Mouse (Mus musculus) kidney, adult 8-10 months (tissue): ENCODE measurements around the gene Cplx2.

Experiments used
- DNase-seq, 2 experiments: peaks; one replicate each; pipeline ENCODE4 v3.0.0; 2022

The Cplx2 gene

DNA sequence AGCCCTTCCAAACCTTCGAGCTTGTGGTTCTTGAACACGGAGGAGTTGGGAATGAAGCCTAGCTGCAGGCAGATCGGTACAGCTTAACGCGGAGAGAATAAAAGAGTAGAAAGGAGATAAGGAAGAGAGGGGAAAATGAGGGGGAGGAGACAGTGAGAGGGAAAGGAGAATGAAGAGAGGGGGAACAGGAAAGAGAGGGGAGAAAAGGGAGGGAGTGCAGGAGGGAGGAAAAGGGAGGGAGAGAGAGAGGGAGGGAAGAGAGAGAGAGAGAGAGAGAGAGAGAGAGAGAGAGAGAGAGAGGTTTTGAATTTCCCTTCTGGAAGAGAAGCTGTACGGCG lies at the start of gene Cplx2:
Gene Cplx2, plus strand, starts transcription at position 301 of the 338 bp plus-strand sequence.
- DNase-seq: no peak

DNA sequence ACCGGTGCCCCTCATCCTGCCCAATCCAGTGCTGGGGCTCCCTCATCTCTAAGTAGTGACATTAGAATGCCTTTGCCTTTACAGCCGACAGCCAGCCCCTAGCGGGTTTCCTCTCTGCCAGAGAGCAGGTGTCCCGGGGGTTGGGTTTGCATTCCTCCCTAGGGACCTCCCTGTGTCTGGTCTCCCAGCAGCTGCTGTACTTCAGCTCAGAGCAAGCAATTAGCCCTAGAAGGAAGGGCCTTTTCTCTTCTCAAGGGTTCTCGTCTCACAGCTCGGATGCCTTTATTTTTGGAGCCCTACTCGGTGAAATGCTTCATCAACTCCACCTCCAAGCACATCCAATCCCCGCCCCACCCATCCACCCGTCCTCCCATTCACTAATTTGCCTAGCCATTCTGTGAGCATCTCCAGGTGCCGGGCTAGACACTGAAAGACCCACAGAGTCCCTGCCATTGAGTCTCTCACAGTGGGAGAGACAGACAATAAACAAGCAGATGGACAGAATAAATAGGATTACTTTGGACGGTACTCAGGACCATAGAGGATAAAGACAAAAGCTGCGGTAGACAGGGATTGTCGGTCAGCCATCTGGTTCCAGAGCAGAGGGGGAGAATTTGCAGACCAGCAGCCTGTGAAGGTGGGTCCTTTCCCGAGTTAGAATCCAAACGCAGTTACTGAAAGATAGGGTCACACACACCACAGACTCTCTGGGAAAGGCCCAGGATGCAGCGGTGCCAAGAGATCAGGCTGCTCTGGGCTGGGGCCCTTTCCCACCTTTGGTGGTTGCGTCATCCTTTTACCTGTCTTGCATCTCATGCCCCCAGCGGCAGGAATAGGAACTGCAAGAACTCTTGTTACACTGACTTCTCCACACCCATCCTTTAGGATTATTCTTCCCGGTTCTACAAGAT lies 48.5 kb upstream of the Cplx2 start:
- DNase-seq: peak in 1 of 2 experiments; percentile 63

DNA sequence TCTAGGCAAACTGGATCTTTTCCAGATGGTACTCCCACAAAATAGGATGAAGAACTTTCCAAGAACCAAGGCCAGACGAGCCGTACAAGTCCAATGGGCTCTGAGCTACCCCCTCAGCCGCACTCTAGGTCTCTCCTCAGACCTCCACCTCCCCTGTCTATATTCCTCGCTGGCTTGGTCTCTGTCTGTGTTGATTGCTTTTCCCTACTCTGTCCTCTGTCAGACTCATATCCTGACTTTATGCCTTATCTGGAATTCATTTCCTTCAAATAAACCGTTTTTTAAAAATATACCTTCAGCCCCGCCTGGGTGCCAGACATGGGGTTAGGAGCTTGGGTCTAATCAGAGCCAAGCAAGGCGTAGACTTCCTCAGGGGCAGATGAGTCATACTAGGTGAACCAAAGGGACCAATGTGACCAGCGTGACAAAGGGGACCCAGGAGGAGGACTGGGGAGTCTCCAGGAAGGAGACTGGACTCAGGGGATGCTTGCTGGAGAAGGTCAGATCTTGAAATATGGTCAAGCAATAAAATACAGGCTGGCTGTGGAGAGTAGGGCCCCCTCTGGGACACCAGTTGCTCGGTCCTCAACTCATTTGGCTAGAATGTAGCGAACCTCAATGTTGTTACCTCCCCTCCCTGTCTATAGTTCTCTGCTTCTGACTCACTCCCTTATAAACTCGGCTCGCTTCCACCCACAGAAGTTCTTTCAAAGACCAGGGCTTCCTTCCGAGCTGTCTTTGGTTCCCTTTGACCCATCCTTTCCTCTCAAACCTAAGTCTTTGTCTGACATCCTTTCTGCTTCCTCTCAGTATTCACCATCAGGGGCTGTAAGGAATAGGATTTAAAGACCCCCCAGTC lies 47.6 kb upstream of the Cplx2 start:
- DNase-seq: no peak

DNA sequence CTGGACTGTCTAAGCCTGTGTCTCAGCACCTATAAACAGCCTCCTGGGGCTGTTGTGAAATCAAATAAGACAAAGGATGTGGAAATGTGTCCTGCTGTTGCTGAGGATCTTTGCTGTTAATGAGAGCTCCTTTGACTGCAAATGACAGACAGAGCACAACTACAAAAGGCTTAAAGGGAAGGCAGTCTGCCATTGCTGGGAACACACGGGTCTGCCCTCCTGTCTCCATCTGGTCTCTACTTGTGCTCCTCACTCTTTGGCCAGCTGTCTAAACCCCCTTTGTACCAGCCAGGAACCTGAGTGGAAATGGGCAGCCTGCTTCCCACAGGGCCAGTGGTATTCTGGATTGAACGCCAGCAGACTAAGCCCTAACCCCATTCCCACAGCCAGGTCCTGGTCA lies 47.0 kb upstream of the Cplx2 start:
- no peak for DNase-seq

DNA sequence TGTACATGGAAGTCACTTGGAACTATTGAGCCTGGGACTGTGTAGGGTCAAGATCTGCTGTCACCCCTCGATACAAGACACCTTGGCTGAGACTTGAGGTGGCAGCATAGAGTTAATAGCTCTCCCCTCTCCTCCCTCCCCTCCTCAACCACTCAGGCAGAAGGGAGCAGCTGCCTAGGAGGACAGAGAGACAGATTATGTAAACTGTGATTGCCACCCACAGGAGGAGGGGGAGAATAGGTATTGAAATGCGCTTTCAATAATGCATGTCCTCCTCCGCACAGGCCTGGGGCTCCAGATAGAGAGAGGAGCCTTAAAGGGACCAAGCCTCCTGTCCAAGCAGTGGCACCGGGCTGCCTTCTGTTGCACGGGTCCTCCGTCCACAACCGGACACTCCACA lies 45.3 kb upstream of the Cplx2 start:
- no peak for DNase-seq

DNA sequence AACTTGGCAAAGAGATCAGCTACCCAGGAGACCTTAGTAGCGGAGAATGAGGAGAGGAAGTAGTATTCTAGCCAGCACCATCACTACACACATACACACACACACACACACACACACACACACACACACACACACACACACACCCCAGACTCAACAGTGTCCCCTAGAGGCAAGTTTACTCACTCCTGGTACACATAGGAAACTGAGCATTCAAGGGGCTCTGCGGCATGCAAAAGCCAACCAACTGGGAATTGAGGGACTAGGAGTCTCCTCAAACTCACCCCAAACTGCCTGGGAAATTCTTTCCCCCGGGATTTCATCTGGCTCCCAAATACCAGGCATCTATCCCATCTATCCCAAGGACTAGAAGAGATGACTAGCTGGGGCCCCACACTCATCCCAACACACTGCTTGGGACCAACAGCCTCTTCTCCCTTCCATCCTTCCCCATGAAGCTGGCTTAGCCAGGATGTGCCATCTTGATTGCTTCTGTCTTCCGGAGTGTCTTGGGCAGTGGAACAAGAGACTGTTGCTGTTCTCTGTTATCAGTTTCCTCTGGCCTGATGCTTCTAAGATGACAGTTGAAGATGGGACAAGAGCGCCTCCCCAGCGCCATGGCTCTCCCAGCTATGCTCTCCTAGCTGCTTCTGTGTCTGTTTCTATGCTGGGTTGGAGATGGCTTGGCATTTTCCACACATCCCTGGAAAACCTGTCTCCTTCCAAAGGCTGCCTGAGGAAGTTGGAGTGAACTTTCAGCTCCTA lies 44.3 kb upstream of the Cplx2 start:
- DNase-seq: no peak

DNA sequence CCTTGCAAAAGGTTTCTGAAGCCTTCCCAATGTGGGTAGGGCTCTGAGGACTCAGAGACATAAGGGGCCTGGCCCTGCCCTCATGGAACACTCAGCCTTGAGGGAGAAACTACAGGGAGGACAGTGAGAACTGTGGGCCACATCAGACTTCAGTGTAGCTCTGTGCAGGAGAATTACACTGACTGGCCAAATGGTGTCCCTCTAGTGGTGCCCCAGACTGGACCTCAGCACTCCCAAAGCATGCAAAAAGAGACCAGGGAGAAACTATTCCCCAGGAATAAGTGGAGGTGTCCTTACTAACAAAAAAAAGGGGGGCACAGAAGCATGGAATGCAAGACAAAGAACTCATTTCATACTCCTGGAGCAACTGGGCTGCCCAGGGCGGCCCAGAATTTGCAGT lies 43.1 kb upstream of the Cplx2 start:
- no peak for DNase-seq

DNA sequence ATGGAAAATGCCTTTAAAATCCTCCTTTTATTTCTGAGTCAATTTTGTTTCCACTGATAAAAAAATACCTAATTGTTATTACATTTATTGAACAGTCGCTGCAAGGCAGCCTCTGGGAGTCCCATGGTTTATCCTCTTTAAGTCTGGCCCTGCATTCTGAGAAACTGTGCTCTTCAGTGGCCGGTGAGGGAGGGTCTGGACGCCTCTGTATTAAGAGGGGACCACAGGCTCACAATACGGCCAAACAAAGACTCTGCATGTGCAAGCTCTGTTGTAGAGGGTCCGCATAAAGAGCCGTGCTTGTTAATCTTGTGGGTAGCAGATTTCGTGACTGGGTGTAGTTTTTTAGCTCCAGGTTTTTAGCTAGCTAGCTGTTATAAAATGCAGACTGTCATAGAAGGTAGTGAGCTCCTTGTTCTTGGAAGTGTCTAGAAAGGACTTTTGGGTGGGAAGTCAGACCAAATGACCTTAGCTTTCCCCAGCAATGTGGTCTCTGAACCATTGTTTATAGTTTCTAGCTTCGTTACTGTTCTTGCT lies 42.1 kb upstream of the Cplx2 start:
- DNase-seq: no peak

DNA sequence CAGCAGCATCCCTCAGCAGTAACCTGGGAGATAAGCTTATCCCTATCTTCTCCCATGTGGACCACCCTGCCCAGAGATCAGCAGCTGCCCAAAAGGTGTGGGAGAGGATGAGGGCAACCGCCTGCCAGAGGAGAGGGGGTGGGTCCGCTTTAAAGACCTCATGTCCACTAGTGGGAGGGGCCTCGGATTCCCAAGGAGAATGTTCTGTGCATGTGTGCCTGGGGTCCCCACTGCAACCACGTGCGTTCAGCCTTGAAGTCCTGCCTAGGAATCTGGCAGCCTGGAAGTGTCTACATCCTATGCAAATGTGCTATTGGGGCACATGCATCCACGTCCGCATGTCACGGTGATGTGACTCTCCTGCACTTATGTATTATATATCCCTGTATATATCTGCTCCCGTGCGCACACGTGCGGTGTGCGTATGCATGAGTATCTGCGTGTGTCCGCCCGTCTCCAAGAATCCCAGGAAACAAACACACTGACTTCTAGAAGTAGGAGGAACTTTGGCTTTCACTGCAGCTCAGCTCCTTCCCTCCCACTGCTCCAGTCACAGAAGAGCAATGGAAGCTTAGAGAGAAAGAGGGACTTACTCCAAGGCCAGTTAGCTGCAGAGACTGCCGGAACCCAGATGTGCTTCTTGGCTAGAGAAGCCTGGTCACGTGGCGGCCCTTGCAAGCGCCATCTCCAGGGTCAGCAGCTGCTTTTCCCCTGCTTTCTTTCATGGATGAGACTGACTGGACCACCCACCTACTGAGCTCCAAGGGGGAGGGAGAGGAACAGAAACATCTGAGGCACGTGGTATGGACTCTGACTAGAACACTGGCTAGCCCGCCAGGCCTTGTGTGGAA lies 39.1 kb upstream of the Cplx2 start:
- DNase-seq: peak; percentile 27 to 30

DNA sequence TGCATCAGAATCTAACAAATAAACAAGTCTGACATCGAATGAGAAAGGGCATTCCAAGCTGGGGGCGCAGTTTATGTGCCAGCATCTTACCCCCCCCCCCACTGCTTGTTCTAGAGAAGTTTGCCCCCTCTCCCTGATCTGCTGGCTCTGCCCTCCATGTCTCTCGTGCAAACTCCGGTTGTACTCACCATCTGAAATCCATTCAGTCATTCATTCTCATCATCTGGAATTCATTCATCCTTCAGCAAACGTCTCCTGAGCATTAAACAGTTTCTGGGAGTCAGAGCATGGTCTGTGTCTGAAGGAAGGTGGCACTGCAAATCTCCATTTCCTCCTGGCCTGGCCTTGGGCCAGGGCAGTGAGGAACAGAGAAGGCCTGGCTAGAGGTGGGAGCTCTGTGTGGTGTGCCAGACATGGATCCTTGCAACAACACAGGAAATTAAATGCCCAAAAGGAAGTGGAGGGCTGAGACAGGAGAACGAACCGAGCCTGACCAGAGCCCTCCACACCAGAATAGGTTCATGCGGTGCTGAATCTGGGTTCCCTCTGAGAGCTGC lies 38.1 kb upstream of the Cplx2 start:
- DNase-seq: no peak

DNA sequence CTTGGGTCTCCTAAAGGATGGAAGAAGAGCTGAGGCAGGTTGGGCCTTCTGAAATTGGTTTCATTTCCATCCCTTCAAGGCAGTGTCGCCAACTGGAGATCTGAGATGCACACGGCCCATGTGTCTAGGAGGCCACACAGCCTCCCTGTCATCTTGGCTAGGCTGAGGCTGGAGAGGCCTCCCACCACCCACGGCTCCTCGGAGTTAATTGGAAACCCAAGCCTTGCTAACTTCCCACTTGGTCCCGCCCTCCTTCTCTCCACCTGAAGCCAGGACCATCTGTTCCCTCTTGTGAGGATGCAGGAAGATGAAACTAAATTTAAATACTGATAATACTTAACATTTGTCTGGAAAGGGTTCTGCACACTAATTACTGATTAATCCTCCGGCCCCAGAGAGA lies 34.1 kb upstream of the Cplx2 start:
- no peak for DNase-seq

DNA sequence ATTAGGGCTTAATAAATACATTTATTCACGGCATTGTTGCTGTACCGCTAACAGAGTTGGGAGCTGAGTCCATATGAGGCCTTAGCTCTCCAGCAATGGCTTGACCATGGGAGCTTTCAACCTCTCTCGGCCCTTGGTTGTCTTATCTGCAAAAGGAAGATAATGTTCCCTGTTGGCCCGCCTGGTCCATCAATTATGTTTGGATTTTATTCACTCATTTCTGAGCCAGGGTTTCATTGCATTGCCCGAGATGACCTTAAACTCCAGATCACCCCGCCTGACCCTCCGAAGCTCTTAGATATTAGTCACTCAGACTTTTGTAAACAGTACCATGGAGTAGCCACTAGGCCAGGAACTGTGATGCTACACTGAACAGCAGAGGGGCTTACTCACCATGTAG lies 33.6 kb upstream of the Cplx2 start:
- DNase-seq: peak; percentile 16 to 19

DNA sequence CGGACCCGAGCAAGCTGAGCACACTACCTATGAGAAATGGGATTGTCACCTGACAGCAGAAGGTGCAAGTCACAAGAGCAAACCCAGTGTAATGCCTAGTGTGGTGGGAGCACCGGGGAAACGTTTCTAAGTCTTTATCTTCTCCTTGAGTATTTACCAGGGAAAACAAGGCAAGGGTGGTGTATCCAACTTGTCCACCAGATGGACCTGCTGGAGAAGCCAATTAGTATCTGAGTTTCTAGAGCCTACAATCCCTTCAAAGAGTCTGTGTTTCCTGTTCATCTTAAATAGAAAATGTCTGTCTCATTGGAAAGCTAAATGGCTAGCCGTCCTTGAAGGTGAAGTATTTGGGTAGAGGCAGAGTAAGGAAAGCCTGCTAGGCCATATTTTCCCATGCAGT lies 32.3 kb upstream of the Cplx2 start:
- no peak for DNase-seq

DNA sequence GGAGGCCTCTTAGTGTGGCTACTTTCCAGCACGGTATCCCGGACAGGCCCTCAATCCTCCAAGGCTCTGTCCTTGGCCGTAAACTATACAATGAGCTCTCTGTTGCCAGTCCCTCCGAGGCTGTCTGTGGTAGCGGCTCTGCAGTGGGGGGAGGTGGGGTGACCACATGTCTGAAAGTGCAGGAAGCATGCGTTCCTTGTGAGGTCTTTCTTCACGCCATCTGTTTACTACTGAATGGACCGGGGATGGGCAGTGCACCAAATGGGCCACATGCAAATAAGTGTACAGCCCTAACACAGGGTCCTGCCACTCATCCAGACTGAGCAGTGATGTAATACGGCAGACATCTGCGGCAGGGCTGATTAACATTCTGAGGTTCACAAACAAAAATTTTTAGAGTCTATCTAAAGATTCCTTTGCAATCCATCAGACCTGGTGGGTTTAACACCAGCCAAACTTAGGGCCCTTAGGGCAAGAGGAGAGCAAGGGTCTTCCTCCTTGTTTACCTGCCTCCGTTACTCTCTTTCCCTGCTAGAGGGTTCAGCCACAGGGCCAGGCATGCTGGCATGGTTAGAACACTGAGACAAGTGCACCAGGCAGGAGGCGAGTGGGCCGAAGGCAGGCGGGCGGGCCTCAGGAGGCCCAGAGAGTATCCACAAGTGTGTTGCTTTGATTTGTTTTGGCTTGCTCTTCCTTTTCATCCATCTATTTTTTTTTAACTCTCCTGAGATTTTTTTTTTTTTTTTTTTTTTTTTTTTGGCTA lies 25.1 kb upstream of the Cplx2 start:
- no peak for DNase-seq

DNA sequence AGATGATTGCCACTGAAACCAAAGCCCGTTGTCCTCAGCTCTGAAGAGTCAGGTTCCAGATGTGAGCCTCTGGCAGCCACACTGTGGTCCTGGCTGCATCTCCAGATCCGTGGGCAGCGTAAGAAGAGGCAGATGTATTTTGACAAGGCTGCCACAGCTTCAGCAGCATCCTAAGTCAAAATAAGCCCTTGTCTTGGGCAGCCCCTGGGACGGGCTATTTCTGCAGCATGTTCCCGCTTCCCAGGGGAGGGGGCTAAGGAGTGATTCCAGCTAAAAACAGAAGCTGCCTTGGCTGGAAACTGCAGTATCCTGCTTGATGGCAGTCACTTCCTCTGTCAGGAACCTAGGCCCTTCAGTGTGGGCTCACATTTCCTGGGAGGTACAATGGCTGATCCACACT lies 23.1 kb upstream of the Cplx2 start:
- no peak for DNase-seq

DNA sequence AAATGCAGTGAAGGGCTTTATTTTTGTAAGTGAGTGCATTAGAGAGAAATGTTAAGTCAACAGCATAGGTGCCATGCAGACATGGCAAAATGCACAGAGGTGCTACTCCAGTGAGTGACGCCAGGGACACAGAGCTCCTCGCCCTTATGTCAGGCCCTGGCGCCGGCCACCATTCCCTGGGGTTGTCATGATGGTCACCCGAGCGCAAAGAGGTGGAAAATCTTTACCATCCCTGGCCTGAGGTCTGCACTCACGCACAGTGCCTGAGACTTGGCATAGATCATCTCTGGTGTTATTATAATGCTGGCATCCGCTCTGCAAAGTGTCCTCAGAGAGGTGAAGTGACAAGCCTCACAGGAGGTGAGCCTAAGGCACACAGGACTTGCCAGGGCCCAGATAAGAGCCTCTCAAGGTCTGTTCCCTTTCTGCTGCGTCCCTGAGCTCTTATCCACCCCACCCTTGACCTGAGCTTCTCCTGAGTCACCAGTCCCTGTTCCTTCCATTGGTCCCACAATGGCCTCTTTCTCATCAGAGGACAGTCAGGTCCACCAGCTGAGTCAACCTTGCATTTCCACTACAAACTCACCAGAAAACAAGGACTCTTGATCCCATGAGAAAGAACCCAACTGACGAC lies 21.9 kb upstream of the Cplx2 start:
- no peak for DNase-seq

DNA sequence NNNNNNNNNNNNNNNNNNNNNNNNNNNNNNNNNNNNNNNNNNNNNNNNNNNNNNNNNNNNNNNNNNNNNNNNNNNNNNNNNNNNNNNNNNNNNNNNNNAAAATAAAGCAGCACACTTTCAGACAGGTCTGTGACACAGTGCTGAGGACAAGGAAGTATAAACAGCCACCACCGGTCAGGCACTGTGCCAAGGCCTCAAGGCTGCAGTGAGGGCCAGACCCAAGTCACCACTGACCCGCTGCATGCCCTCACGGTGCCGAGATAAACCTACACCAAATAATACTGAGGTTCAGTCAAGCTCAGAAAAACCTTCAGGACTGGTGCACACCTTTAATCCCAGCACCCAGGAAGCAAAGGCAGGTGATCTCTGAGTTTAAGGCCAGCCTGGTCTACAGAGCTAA lies 13.7 kb upstream of the Cplx2 start:
- peak; percentile 63 to 71 for DNase-seq

DNA sequence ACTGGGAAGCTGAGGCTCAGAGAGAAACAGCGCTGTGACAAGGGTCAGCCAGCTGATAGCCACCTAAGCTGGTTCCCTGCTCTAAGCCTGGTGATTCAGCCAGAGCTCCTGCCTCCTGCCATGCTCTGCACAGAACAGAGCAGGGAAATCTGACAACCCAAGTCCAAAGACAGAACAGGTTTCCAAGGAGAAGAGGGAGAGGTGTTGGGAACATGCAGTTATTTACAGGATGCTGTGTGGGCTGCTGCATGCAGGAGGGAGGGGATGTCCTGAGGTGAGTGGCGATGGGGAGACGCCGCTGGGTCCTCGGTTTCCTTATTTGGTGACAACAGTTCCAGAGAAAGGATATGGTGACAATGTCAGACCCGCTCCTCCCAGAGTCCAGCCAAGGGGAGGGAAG lies 12.0 kb upstream of the Cplx2 start:
- DNase-seq: no peak

DNA sequence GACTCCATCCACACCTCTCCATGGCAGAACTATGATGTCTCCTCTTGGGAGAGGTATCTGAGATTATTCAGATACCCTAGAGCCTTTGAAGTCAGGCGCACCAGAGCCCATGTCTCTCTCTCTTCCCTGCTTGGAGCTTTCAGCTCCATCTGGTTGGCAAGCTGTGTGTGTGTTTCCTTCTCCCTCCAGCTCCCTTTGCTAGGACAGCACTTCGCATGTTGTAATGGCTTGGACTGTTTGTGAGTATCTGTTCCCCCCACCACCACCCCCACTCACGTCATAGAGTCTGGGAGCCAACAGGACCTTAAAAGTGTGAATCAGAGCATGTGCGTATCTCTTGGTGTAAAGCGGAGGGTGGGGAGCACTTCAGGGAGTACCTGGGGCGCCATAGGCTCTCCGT lies 6.5 kb upstream of the Cplx2 start:
- no peak for DNase-seq

DNA sequence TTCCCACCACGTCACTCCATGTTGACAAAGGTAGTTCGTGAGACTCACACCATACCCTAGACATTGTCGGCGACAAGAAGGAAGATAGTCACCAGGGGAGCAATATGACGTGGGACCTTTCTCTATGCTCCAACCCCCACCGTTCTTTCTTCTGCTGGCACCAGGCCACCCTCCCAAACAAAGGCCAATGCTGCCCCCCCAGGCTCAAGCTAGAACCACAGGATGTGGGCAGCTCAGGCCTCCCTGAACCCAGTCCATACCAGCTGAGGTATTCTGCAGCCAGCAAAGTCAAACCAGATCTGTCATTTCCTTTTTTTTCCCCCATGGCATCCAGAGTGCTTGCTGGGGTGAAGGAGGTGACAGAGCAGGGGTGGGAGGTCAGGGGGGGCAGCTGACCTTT lies 3.4 kb upstream of the Cplx2 start:
- DNase-seq: no peak

DNA sequence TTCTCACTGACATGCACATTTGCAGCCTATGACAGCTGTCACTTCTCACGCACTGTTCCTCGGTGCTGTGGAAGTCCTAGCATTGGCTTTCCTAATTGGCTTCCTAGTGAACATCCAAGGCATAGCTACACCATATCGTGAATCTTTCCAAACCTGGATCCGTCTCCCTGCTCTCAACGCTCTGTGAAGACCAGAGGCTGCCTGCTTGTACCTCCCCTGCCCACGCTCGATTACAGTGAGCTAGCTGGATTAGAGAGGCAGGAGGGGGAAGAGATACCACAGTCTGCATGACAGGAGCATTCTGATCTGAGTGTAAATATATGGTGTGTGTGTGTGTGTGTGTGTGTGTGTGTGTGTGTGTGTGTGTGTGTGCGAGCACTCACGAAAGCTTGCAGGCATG lies 3.0 kb upstream of the Cplx2 start:
- no peak for DNase-seq
